Mouse (Mus musculus): ENCODE measurements around the gene Ankrd50. TPM values are rescaled to one million over a fixed set of nuclear protein-coding genes. Genes with fewer than 3 reads are reported as not detected.
A peak's percentile ranks its signal among the peaks of the same experiment; 100 is the strongest.

Gene Ankrd50
- polyA plus RNA-seq, 1 experiment from 2014 or later, result 15.4 TPM

- DNase-seq (ENCODE audit: low spot score), result no peak
Observed at GRCm38 (mm10) chr3:38466880-38467405, 17.7 kb downstream of the Ankrd50 start.

- no peak for DNase-seq (ENCODE audit: low spot score)
Observed at GRCm38 (mm10) chr3:38466139-38466538, 18.5 kb downstream of the Ankrd50 start.

DNA sequence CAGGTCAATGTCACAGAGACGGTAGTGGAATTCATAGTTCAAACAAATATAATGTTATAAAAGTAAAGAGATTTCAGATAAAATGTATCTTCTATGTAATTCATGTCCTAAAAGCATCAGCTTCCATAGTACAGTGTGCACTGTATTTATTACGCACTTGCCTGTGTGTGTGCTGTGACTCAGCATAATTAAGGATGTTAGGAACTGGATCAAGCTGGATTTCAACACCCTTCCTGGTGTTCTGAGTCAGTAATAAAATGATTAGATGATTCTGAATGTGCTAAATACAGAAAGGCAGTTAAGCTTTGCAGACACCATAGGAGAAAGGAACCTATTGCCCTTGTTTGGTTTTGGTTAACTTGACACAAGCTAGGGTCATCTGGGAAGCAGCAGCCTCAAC lies 21.5 kb downstream of the Ankrd50 start:
- DNase-seq (ENCODE audit: low spot score), result no peak

DNA sequence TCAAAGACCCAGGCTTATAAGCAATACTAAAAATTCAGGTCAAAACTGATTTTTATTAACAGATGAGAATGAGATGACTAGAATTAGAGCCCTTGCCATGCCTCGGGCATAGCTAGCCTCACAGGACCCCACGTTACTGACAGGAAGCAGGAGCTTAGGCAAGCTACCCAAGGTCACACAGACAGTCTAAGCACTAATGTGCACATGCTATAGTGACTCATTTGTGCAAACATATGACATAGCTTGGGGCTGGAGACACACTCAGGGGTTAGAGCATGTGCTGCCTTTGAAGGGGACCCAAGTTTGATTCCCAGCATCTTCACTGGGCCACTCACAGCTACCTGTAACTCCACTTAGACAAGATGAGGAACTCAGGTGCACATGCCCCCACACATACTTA lies 22.9 kb downstream of the Ankrd50 start:
- no peak for DNase-seq (ENCODE audit: low spot score)

- DNase-seq (ENCODE audit: low spot score), result no peak
Observed at GRCm38 (mm10) chr3:38460250-38460624, 24.4 kb downstream of the Ankrd50 start.

DNA sequence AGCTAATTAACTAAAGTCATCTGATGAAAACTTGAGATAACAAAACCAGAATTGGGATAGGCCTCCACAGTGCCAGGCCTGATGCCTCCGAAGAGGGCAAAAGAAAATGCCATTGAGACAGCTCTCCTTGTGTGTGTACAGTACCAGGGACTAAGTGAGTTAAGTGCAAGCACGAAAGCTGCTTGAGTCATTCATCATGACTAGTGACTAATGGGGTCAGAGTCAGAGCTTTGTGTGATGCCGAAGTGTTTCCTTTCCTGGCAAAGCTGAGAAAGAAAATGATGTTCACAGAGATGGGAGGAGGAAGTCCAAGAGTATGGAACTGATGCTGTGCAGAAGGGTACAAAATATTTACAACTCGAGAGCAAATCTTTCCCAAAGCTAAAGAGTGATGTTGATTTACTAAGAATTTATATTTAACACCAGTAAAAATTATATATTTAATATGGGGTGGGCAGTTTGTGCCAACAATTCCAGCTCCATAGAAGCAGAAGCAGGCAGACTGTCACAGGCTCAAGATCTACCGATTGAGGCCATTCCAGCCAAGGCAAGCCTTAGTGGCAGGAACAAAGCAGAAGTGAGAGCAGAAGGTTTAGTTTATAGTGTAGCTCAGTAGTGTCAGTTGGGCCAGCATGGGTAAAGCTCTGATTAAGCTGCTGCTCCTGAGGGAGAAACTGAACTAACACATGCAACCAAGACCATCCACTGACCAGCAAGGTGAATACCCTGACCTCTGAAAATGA lies 25.0 kb downstream of the Ankrd50 start:
- DNase-seq (ENCODE audit: low spot score), result no peak

DNA sequence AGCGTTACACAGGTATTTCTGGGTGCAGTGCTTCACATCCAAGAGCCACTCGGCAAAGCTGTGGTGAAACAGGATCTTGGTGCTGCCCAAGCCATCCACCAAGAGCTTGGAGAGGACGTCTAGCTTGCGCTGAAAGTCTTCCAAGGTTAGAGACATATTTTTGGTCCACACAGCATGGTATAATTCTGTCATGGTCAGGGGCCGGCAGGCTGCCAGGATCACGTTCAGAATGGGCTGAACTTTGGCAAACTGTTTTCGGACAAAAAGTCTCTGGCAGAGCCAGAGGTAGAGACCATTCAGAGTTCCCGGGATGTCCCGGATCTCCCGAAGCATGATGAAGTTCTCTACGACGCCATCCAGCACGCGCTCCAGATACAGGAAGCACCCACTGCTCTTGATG lies 27.6 kb downstream of the Ankrd50 start:
- DNase-seq (ENCODE audit: low spot score), result no peak

GRCm38 (mm10) chr3:38452199-38452598 lies 32.4 kb downstream of the Ankrd50 start:
- no peak for DNase-seq (ENCODE audit: low spot score)

- DNase-seq (ENCODE audit: low spot score), result no peak
Observed at GRCm38 (mm10) chr3:38446586-38446985, 38.1 kb downstream of the Ankrd50 start.

- DNase-seq (ENCODE audit: low spot score), result no peak
Observed at GRCm38 (mm10) chr3:38443875-38444274, 40.8 kb downstream of the Ankrd50 start.

DNA sequence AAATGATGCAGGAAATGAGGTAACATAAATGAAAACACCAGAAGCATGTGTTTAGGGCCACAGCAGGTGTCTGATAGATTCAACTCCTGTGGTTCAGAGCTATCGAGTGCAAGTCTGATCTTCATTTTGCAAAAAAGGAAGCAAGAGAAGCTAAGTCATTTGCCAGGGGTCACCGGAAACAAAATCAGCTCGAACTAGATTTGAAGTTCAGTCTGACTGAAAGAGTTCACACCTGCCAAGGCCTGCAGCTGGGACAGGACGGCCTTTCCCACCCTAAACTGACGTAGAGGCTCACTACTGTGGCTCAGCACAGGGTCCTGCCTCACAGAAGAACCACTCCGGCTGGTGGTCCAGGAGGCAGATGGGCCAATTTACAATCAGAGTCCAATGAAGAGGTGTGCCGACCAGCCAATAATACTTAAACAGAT lies 44.1 kb downstream of the Ankrd50 start:
- peak; percentile 91 for DNase-seq (ENCODE audit: low spot score)

DNA sequence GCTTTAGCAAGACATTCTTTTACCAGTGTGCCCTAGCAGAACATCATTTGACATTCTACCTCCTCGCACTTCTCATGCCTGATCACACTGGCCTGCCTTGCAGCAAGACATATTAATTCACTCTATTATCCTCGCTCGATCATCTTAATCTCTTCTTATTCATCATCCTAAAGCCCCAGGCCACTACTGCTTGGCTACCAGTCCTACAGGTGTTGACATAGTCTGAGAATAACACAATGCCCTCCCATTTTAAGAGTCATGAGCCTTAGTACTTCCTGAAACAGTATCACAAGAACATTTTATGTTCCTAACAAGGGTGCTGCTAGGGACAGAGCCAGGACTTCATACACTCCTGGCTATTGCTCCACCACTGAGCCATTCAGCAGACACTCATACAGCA lies 48.0 kb downstream of the Ankrd50 start:
- DNase-seq (ENCODE audit: low spot score), result no peak

DNA sequence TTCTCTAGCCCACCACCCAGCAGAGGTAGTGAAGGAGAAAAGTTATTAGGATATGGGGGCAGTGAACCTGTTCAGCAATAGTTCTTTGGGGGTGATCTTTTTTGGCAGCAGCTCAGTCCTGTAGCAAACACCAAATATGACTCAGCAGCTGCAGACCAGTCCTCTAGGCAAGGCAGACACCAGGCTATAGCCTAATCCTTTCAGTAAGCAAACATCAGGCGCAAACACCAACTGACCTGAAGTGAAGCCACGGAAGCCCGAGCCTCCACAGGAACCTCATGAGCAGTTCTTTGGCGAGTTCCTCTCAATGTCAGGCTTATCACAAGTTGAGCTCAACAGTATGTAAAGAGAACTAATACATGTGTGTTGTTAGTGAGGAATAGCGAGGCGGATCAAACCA lies 48.8 kb downstream of the Ankrd50 start:
- DNase-seq (ENCODE audit: low spot score), result no peak

- DNase-seq (ENCODE audit: low spot score), result no peak
Observed at GRCm38 (mm10) chr3:38434486-38434885, 50.2 kb downstream of the Ankrd50 start.

DNA sequence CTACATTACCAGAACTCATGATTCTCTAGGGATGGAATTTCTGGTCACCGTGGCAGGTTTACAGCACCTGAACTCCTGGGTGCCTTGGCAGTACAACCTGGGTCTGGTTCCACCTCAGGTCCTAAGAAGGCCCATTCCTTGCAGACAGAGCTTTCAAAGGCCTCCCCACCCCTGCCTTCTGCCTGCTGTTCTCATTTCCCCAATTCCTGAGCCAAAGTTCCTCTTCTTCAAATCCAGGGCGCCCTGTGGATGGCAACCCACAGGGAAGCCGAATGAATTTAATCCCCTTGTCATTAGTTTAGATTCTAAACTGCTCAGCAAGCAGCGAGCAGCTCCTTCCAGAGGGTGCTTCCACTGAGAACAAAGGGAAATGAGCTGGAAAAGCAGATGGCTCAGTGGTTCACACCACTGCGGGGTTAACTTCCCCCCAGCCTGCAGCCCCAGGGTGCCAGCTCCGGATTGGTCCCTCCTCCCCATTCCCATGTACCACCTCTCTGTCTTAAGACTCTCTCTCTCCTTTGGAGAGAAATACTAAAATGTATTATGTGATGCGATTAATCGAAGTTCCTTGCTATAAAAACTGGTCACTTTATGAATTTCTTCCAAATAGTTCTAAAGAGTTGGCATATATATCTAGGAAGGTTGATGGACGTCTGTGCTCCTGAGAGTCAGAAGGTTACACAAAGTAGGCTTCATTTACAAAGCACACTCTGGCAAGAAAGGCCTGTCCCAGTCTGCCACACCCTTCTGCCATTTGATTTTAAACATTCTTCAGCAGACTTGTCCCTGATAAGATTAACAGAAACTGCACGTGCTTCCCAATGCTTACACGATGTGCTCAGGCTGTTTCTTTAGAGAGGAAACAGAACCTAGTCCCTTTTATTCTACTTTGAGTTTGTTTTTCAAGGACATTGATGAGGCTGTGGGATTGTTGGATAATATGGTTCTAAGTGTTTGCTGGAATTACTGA lies 50.9 kb downstream of the Ankrd50 start:
- DNase-seq (ENCODE audit: low spot score), result no peak

GRCm38 (mm10) chr3:38431461-38431860 lies 53.2 kb downstream of the Ankrd50 start:
- no peak for DNase-seq (ENCODE audit: low spot score)

DNA sequence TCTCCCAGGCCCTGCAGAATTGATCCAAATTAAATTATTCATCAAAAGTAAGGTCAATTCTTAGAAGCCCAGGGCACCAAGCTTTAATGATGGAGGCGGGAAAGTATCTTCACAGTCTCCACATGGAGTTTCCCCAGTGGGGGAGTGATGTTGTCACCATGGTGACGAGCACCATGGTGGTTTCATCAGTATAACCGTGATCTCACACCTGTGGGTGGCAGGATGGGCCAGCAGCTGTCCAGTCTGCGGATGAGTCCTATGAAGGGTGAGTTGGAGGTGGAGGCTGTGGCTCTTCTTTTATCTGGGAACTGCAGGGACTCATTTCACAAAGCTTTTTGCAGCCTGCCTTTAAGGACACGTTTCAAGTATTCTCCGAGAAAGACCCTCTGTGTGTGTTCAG lies 53.6 kb downstream of the Ankrd50 start:
- no peak for DNase-seq (ENCODE audit: low spot score)

- no peak for DNase-seq (ENCODE audit: low spot score)
Observed at GRCm38 (mm10) chr3:38427200-38427599, 57.4 kb downstream of the Ankrd50 start.

- no peak for DNase-seq (ENCODE audit: low spot score)
Observed at GRCm38 (mm10) chr3:38423966-38424365, 60.7 kb downstream of the Ankrd50 start.

DNA sequence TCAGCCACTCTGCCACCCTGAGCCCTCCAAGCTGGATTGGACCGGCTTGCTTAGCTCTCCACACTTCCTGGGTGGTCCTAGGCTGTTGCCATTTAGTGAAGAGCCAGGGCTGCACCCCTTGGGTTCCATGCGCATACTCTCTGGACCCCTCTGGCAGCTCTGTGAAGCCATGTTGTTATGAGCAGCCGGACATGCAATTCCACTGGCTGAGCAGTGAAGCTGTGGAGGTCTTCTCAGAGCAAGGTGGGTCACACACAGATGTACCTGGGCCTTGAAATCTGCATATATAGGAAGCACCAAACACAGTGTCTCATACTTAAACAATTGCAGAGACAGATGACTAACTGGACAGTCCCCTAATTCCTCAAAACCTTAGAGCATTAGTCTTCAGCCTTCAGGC lies 64.7 kb downstream of the Ankrd50 start:
- no peak for DNase-seq (ENCODE audit: low spot score)

DNA sequence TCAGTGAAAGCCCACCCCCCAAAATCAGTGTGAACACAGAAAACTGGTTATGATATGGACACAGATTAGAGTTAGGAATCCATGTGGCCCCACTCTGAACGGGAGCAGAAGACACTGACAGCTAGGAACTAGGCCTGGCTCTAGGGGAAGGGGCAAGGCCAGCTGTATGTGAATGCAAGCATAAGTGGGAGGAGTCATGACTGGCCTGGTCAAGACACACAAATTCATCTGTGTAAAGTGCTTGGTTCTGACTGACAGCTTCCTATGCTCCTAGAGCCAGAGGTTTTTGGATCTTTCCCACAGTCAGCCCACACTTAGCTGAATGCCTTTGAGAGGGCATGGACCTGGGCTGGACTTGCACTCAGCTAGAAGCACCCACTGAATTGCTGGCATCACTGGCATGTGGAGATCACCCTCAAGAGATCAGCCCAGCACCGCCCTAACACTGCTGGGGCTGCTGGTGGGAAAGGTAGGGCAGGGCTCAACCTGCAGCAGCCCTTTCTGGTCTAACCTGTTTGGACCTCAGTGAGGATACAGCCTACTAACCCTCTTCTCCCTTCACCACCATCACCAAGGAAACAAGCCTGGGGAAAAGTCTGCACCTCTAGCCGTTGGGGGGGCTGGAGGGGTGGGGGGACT lies 69.2 kb downstream of the Ankrd50 start:
- DNase-seq (ENCODE audit: low spot score), result no peak

Data from thymus, postnatal 0 days (tissue).